Mouse (Mus musculus): ENCODE results near the gene Stradb. TPM values are rescaled to one million over a fixed set of nuclear protein-coding genes. Genes with fewer than 3 reads are reported as not detected.

Stradb gene
- polyA plus RNA-seq, 1 experiment from 2014 or later, result 40.8 TPM

GRCm38 (mm10) chr1:58962865-58963264 is 10.5 kb upstream of the Stradb start:
- H3K36me3 ChIP-seq, result no peaks in the 10 kb centered on the region
- no peak overlapping the region for H3K9ac ChIP-seq (replicated peaks)
- H3K4me2 ChIP-seq (replicated peaks), result no peak overlapping the region
- no peak overlapping the region for H3K4me3 ChIP-seq
- no peaks in the 10 kb centered on the region for H3K27me3 ChIP-seq
- H3K4me1 ChIP-seq, result peaks cover 6% of the 10 kb centered on the region
- no peak overlapping the region for H3K27ac ChIP-seq (replicated peaks)
- no peaks in the 10 kb centered on the region for H3K9me3 ChIP-seq
- ATAC-seq (ENCODE audit: low FRiP score, low read depth), result no peak

- 37% methylated on average over 4 of the region's 4 CpGs for WGBS
- no peaks in the 10 kb centered on the region for H3K27me3 ChIP-seq
- H3K4me1 ChIP-seq, result peaks cover 33% of the 10 kb centered on the region
- H3K4me3 ChIP-seq, result no peak overlapping the region
- H3K9me3 ChIP-seq, result no peaks in the 10 kb centered on the region
- no peak overlapping the region for H3K4me2 ChIP-seq (replicated peaks)
- H3K36me3 ChIP-seq, result no peaks in the 10 kb centered on the region
- no peak for ATAC-seq (ENCODE audit: low FRiP score, low read depth)
- no peak overlapping the region for H3K9ac ChIP-seq (replicated peaks)
- no peak overlapping the region for H3K27ac ChIP-seq (replicated peaks)
Observed at GRCm38 (mm10) chr1:58967534-58967933, 5.8 kb upstream of the Stradb start.

GRCm38 (mm10) chr1:58970054-58970453 is 3.3 kb upstream of the Stradb start:
- H3K9ac ChIP-seq (replicated peaks), result no peak overlapping the region
- H3K4me3 ChIP-seq, result no peak overlapping the region
- 69% methylated on average over 5 of the region's 5 CpGs for WGBS
- ATAC-seq (ENCODE audit: low FRiP score, low read depth), result no peak
- peaks cover 40% of the 10 kb centered on the region for H3K4me1 ChIP-seq
- H3K4me2 ChIP-seq (replicated peaks), result no peak overlapping the region
- no peaks in the 10 kb centered on the region for H3K9me3 ChIP-seq
- no peaks in the 10 kb centered on the region for H3K27me3 ChIP-seq
- no peaks in the 10 kb centered on the region for H3K36me3 ChIP-seq
- H3K27ac ChIP-seq (replicated peaks), result no peak overlapping the region

GRCm38 (mm10) chr1:58971097-58971496 is 2.2 kb upstream of the Stradb start:
- Histone ChIP-seq H3K9ac (replicated peaks) (no peak overlapping the region), H3K27ac (replicated peaks) (no peak overlapping the region), H3K4me3 (no peak overlapping the region), H3K36me3 (no peaks in the 10 kb centered on the region), H3K9me3 (no peaks in the 10 kb centered on the region), H3K27me3 (no peaks in the 10 kb centered on the region), H3K4me1 (peaks cover 43% of the 10 kb centered on the region), H3K4me2 (replicated peaks) (peak overlapping the region; percentile 15)
- 89% methylated on average over 6 of the region's 6 CpGs for WGBS
- ATAC-seq (ENCODE audit: low FRiP score, low read depth), result no peak

- Histone ChIP-seq H3K27me3 (no peaks in the 10 kb centered on the region), H3K4me1 (peaks cover 43% of the 10 kb centered on the region), H3K27ac (replicated peaks) (peak overlapping the region; percentile 80), H3K9me3 (no peaks in the 10 kb centered on the region), H3K9ac (replicated peaks) (peak overlapping the region; percentile 95), H3K36me3 (no peaks in the 10 kb centered on the region), H3K4me2 (replicated peaks) (peak overlapping the region; percentile 80), H3K4me3 (peak overlapping the region; percentile 87)
- no peak; the same call in 1 of the 2 replicates for ATAC-seq (ENCODE audit: low FRiP score, low read depth)
- under 1% methylated on average over 28 of the region's 28 CpGs for WGBS
Observed at GRCm38 (mm10) chr1:58972851-58973365, 414 bp upstream of the Stradb start.

GRCm38 (mm10) chr1:58982276-58982675 is 9.0 kb downstream of the Stradb start:
- ATAC-seq (ENCODE audit: low FRiP score, low read depth), result no peak
- Histone ChIP-seq H3K4me1 (no peaks in the 10 kb centered on the region), H3K9ac (replicated peaks) (no peak overlapping the region), H3K27ac (replicated peaks) (no peak overlapping the region), H3K4me2 (replicated peaks) (no peak overlapping the region), H3K9me3 (no peaks in the 10 kb centered on the region), H3K36me3 (peaks cover 30% of the 10 kb centered on the region), H3K27me3 (no peaks in the 10 kb centered on the region), H3K4me3 (no peak overlapping the region)
- WGBS, result 70% methylated on average over 3 of the region's 3 CpGs

- H3K4me1 ChIP-seq, result no peaks in the 10 kb centered on the region
- H3K27ac ChIP-seq (replicated peaks), result no peak overlapping the region
- ATAC-seq (ENCODE audit: low FRiP score, low read depth), result no peak
- H3K27me3 ChIP-seq, result no peaks in the 10 kb centered on the region
- H3K36me3 ChIP-seq, result peaks cover 39% of the 10 kb centered on the region
- H3K4me3 ChIP-seq, result no peak overlapping the region
- WGBS, result 84% methylated on average over 5 of the region's 5 CpGs
- no peak overlapping the region for H3K4me2 ChIP-seq (replicated peaks)
- no peaks in the 10 kb centered on the region for H3K9me3 ChIP-seq
- no peak overlapping the region for H3K9ac ChIP-seq (replicated peaks)
Observed at GRCm38 (mm10) chr1:58984586-58984985, 11.3 kb downstream of the Stradb start.

GRCm38 (mm10) chr1:58993144-58993543 is 19.8 kb downstream of the Stradb start:
- Histone ChIP-seq H3K9ac (replicated peaks) (no peak overlapping the region), H3K4me3 (no peak overlapping the region), H3K27me3 (no peaks in the 10 kb centered on the region), H3K9me3 (no peaks in the 10 kb centered on the region), H3K4me1 (no peaks in the 10 kb centered on the region), H3K27ac (replicated peaks) (no peak overlapping the region), H3K36me3 (peaks cover 28% of the 10 kb centered on the region), H3K4me2 (replicated peaks) (no peak overlapping the region)
- ATAC-seq (ENCODE audit: low FRiP score, low read depth), result no peak
- 91% methylated on average over 7 of the region's 7 CpGs for whole genome bisulfite sequencing

GRCm38 (mm10) chr1:58993723-58994122 is 20.4 kb downstream of the Stradb start:
- Histone ChIP-seq H3K36me3 (peaks cover 24% of the 10 kb centered on the region), H3K9ac (replicated peaks) (no peak overlapping the region), H3K9me3 (no peaks in the 10 kb centered on the region), H3K4me3 (no peak overlapping the region), H3K27ac (replicated peaks) (no peak overlapping the region), H3K4me1 (no peaks in the 10 kb centered on the region), H3K27me3 (no peaks in the 10 kb centered on the region), H3K4me2 (replicated peaks) (no peak overlapping the region)
- ATAC-seq (ENCODE audit: low FRiP score, low read depth), result no peak
- WGBS, result 19% methylated on average over 1 of the region's 1 CpGs

GRCm38 (mm10) chr1:58995313-58995712 is 22.0 kb downstream of the Stradb start:
- H3K9me3 ChIP-seq, result no peaks in the 10 kb centered on the region
- WGBS, result 89% methylated on average over 5 of the region's 5 CpGs
- ATAC-seq (ENCODE audit: low FRiP score, low read depth), result no peak
- H3K27ac ChIP-seq (replicated peaks), result no peak overlapping the region
- no peaks in the 10 kb centered on the region for H3K4me1 ChIP-seq
- no peak overlapping the region for H3K4me3 ChIP-seq
- H3K36me3 ChIP-seq, result peaks cover 19% of the 10 kb centered on the region
- H3K9ac ChIP-seq (replicated peaks), result no peak overlapping the region
- H3K4me2 ChIP-seq (replicated peaks), result no peak overlapping the region
- no peaks in the 10 kb centered on the region for H3K27me3 ChIP-seq

GRCm38 (mm10) chr1:59009250-59009649 is 35.9 kb downstream of the Stradb start:
- no peak overlapping the region for H3K27ac ChIP-seq (replicated peaks)
- H3K27me3 ChIP-seq, result no peaks in the 10 kb centered on the region
- no peak overlapping the region for H3K4me2 ChIP-seq (replicated peaks)
- no peak overlapping the region for H3K9ac ChIP-seq (replicated peaks)
- no peaks in the 10 kb centered on the region for H3K36me3 ChIP-seq
- WGBS, result 45% methylated on average over 4 of the region's 4 CpGs
- no peak for ATAC-seq (ENCODE audit: low FRiP score, low read depth)
- H3K4me1 ChIP-seq, result no peaks in the 10 kb centered on the region
- H3K4me3 ChIP-seq, result no peak overlapping the region
- H3K9me3 ChIP-seq, result no peaks in the 10 kb centered on the region

- ATAC-seq (ENCODE audit: low FRiP score, low read depth), result no peak
- H3K27me3 ChIP-seq, result no peaks in the 10 kb centered on the region
- WGBS, result 78% methylated on average over 3 of the region's 3 CpGs
Observed at GRCm38 (mm10) chr1:59021556-59021955, 48.2 kb downstream of the Stradb start.

GRCm38 (mm10) chr1:59037723-59038122 is 64.4 kb downstream of the Stradb start:
- no peaks in the 10 kb centered on the region for H3K36me3 ChIP-seq
- no peak overlapping the region for H3K27ac ChIP-seq (replicated peaks)
- no peaks in the 10 kb centered on the region for H3K4me1 ChIP-seq
- no peak for ATAC-seq (ENCODE audit: low FRiP score, low read depth)
- H3K9ac ChIP-seq (replicated peaks), result no peak overlapping the region
- no peak overlapping the region for H3K4me3 ChIP-seq
- H3K27me3 ChIP-seq, result no peaks in the 10 kb centered on the region
- no peak overlapping the region for H3K4me2 ChIP-seq (replicated peaks)
- WGBS, result 80% methylated on average over 5 of the region's 5 CpGs
- no peaks in the 10 kb centered on the region for H3K9me3 ChIP-seq

More at GRCm38 (mm10) chr1:59021556-59021955, 48.2 kb downstream of the Stradb start:
- Histone ChIP-seq H3K9ac (replicated peaks) (no peak overlapping the region), H3K4me3 (no peak overlapping the region), H3K27ac (replicated peaks) (no peak overlapping the region), H3K4me1 (no peaks in the 10 kb centered on the region), H3K4me2 (replicated peaks) (no peak overlapping the region), H3K9me3 (no peaks in the 10 kb centered on the region), H3K36me3 (no peaks in the 10 kb centered on the region)
